Mouse (Mus musculus) cerebellum, adult 2 months (tissue): ENCODE data around the gene Aif1l. TPM values are rescaled to one million over a fixed set of nuclear protein-coding genes. Genes with fewer than 3 reads are reported as not detected.

Experiments used
- DNase-seq, 2 experiments: peaks; one replicate each; pipeline ENCODE4 v3.0.0; 2021
- H3K27ac ChIP-seq: fragments of 200-500 bp; 2 replicates; pipeline ENCODE4 v1.5.1; 2012; ENCODE audit warnings: low read length, control low read depth, inconsistent platforms; ENCODE audit not compliant: insufficient read depth
- H3K27me3 ChIP-seq: fragments of 200-500 bp; 2 replicates; pipeline ENCODE4 v1.6.1; 2012; ENCODE audit warnings: inconsistent platforms, mild to moderate bottlenecking, low read length, moderate library complexity; ENCODE audit not compliant: control insufficient read depth, insufficient read depth
- H3K4me1 ChIP-seq: fragments of 200-500 bp; 2 replicates; pipeline ENCODE4 v1.6.1; 2011; ENCODE audit warnings: low read length; ENCODE audit not compliant: control insufficient read depth, insufficient read depth
- H3K4me3 ChIP-seq: fragments of 200-500 bp; replicated peaks from 2 replicates; pipeline ENCODE3; 2011; ENCODE audit warnings: mild to moderate bottlenecking, low read depth, low read length, control low read depth; ENCODE audit not compliant: insufficient read depth
- CTCF ChIP-seq: fragments of 200-500 bp; IDR thresholded peaks from 2 replicates; pipeline ENCODE4 v1.5.1; 2011; ENCODE audit warnings: low read depth, mild to moderate bottlenecking, control low read depth, low read length, moderate library complexity, borderline replicate concordance; ENCODE audit not compliant: insufficient read depth
- POLR2A ChIP-seq: fragments of 200-500 bp; IDR thresholded peaks from 2 replicates; pipeline ENCODE4 v1.6.1; 2011; ENCODE audit warnings: low read length, control low read depth, borderline replicate concordance; ENCODE audit not compliant: insufficient read depth
- WGBS: fragments of 180-500 bp; shearing (Covaris S2); methylation state at CpG from one replicate; pipeline ENCODE4 v1.1.7; 2018; 5-methylcytosine and 5-hydroxymethylcytosine counted together
- polyA plus RNA-seq: library from polyadenylated mRNA; depleted of rRNA; stranded (reverse); fragments of >200 nt; gene quantifications from 2 replicates; pipeline ENCODE4 v1.2.3, GENCODE M21; 2012

Aif1l gene
- polyA plus RNA-seq, 1 experiment: 14.1 TPM

- no peak for DNase-seq
- H3K27me3 ChIP-seq: no peaks in the 10 kb centered on the region
- no peak for TF ChIP-seq POLR2A
- TF ChIP-seq CTCF: no peak
- WGBS: 96% methylated on average over 1 of the region's 1 CpGs
- no peak overlapping the region for H3K4me3 ChIP-seq
- no peaks in the 10 kb centered on the region for H3K4me1 ChIP-seq
- H3K27ac ChIP-seq: no peak overlapping the region
These were observed 37.8 kb downstream of the Aif1l start for GRCm38 (mm10) chr2:31987774-31988173.

GRCm38 (mm10) chr2:31990961-31991360, 41.0 kb downstream of the Aif1l start:
- Histone ChIP-seq H3K27ac (no peak overlapping the region), H3K4me1 (no peaks in the 10 kb centered on the region), H3K27me3 (no peaks in the 10 kb centered on the region), H3K4me3 (no peak overlapping the region)
- no peak for TF ChIP-seq CTCF
- no peak for DNase-seq
- WGBS: 96% methylated on average over 4 of the region's 4 CpGs

- DNase-seq: no peak
- H3K27me3 ChIP-seq: no peaks in the 10 kb centered on the region
- no peak overlapping the region for H3K4me3 ChIP-seq
- no peak for TF ChIP-seq CTCF
- no peak for TF ChIP-seq POLR2A
- H3K4me1 ChIP-seq: no peaks in the 10 kb centered on the region
- H3K27ac ChIP-seq: no peak overlapping the region
- 89% methylated on average over 9 of the region's 9 CpGs for WGBS
These were observed 45.0 kb downstream of the Aif1l start for GRCm38 (mm10) chr2:31994896-31995295.

- 95% methylated on average over 13 of the region's 13 CpGs for WGBS
- Histone ChIP-seq H3K4me1 (no peaks in the 10 kb centered on the region), H3K4me3 (no peak overlapping the region), H3K27me3 (no peaks in the 10 kb centered on the region), H3K27ac (no peak overlapping the region)
- DNase-seq: no peak
- no peak for TF ChIP-seq POLR2A
These were observed 46.1 kb downstream of the Aif1l start for GRCm38 (mm10) chr2:31996060-31996459.

GRCm38 (mm10) chr2:31997539-31997938, 47.6 kb downstream of the Aif1l start:
- H3K27ac ChIP-seq: no peak overlapping the region
- 95% methylated on average over 5 of the region's 5 CpGs for WGBS
- no peak for TF ChIP-seq CTCF
- no peak for TF ChIP-seq POLR2A
- DNase-seq: no peak
- H3K4me3 ChIP-seq: no peak overlapping the region
- H3K27me3 ChIP-seq: no peaks in the 10 kb centered on the region
- H3K4me1 ChIP-seq: no peaks in the 10 kb centered on the region

- WGBS: 68% methylated on average over 2 of the region's 2 CpGs
- Histone ChIP-seq H3K27ac (no peak overlapping the region), H3K4me3 (no peak overlapping the region), H3K27me3 (no peaks in the 10 kb centered on the region), H3K4me1 (no peaks in the 10 kb centered on the region)
- DNase-seq: no peak
- TF ChIP-seq POLR2A (no peak), CTCF (no peak)
These were observed 48.5 kb downstream of the Aif1l start for GRCm38 (mm10) chr2:31998443-31998842.

- WGBS: 88% methylated on average over 2 of the region's 2 CpGs
- no peak overlapping the region for H3K27ac ChIP-seq
- H3K4me3 ChIP-seq: no peak overlapping the region
- no peaks in the 10 kb centered on the region for H3K4me1 ChIP-seq
- no peak for DNase-seq
- H3K27me3 ChIP-seq: no peaks in the 10 kb centered on the region
- TF ChIP-seq POLR2A (no peak), CTCF (no peak)
These were observed 58.4 kb downstream of the Aif1l start for GRCm38 (mm10) chr2:32008311-32008710.

- Histone ChIP-seq H3K4me1 (no peaks in the 10 kb centered on the region), H3K4me3 (no peak overlapping the region), H3K27ac (no peak overlapping the region), H3K27me3 (no peaks in the 10 kb centered on the region)
- no peak for DNase-seq
- TF ChIP-seq POLR2A (no peak), CTCF (no peak)
- 89% methylated on average over 11 of the region's 11 CpGs for WGBS
These were observed 58.8 kb downstream of the Aif1l start for GRCm38 (mm10) chr2:32008716-32009115.
